Mouse (Mus musculus): ENCODE data around the gene Tmem243. TPM values are rescaled to one million over a fixed set of nuclear protein-coding genes. Genes with fewer than 3 reads are reported as not detected.

Tmem243 gene
- polyA plus RNA-seq, 1 experiment from 2014 or later: 15.7 TPM

DNA sequence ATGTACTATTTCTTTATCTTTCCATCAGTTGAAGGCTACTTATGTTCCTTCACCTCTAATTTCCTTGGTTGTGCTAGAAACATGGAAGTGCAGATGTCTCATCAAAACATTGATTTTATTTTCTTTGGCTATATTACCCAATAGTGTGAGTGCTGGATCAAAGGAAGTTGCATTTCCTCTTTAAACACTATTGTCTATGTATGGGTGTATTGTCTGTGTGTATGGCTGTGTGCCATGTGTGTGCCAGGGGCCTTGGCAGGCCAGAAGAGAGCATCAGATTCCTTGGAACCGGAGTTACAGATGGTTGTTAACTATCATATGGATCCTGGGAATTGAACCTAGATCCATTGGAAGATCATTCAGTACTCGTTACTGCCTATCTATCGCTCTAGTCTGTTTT, 29.1 kb upstream of the Tmem243 start:
- Histone ChIP-seq H3K4me1 (ENCODE audit: control insufficient read depth, insufficient read depth, low read length) (no peaks in the 10 kb centered on the region), H3K4me2 (ENCODE audit: low read depth, low read length) (no peak overlapping the region), H3K9ac (replicated peaks; ENCODE audit: low read depth, low read length) (no peak overlapping the region), H3K9me3 (ENCODE audit: control insufficient read depth, low read length) (no peaks in the 10 kb centered on the region), H3K27me3 (ENCODE audit: control insufficient read depth, insufficient read depth, low read length) (no peaks in the 10 kb centered on the region), H3K4me3 (ENCODE audit: low read depth, low read length) (no peak overlapping the region), H3K27ac (ENCODE audit: low read depth, low read length) (no peak overlapping the region), H3K36me3 (ENCODE audit: control insufficient read depth, insufficient read depth, low read length) (no peaks in the 10 kb centered on the region)
- WGBS: 89% methylated on average over 3 of the region's 3 CpGs
- no peak for ATAC-seq (ENCODE audit: low read depth)

DNA sequence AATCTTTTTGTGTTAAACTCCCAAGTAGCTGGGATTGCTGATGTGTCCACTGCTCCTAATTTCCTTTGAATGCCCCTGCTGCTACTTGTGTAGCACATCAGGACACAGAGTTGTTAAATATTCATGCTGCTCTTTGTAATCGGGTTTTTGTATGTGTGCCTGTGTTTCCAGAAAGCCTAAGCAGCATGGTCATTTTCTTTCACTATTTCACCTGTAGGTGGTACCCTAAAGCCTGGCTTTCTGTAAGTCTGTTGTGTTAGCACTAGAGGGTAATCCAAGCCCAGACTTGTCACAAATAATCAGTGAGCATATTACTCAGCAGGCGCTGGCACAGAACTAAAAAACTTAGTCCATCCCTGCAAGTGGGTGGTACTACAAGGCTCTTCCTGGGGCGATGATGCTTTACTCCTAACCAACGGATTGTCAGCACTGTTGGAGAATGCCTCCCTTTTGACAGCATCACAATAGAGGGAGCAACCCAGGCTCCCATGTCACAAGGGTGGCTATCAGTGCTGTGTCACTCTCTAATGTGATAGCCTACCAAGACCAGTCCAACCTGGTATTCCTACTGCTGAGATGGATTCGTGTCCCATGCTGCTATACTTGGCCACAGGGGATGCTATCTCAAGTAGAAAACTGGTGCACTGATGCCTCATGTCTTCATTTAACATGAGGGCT, 27.2 kb upstream of the Tmem243 start:
- Histone ChIP-seq H3K9me3 (ENCODE audit: control insufficient read depth, low read length) (no peaks in the 10 kb centered on the region), H3K9ac (replicated peaks; ENCODE audit: low read depth, low read length) (no peak overlapping the region), H3K4me3 (ENCODE audit: low read depth, low read length) (no peak overlapping the region), H3K4me1 (ENCODE audit: control insufficient read depth, insufficient read depth, low read length) (no peaks in the 10 kb centered on the region), H3K27ac (ENCODE audit: low read depth, low read length) (no peak overlapping the region), H3K36me3 (ENCODE audit: control insufficient read depth, insufficient read depth, low read length) (no peaks in the 10 kb centered on the region), H3K4me2 (ENCODE audit: low read depth, low read length) (no peak overlapping the region), H3K27me3 (ENCODE audit: control insufficient read depth, insufficient read depth, low read length) (no peaks in the 10 kb centered on the region)
- ATAC-seq (ENCODE audit: low read depth): peak; percentile 56; the same call in 1 of the 2 replicates
- 51% methylated on average over 5 of the region's 5 CpGs for WGBS

DNA sequence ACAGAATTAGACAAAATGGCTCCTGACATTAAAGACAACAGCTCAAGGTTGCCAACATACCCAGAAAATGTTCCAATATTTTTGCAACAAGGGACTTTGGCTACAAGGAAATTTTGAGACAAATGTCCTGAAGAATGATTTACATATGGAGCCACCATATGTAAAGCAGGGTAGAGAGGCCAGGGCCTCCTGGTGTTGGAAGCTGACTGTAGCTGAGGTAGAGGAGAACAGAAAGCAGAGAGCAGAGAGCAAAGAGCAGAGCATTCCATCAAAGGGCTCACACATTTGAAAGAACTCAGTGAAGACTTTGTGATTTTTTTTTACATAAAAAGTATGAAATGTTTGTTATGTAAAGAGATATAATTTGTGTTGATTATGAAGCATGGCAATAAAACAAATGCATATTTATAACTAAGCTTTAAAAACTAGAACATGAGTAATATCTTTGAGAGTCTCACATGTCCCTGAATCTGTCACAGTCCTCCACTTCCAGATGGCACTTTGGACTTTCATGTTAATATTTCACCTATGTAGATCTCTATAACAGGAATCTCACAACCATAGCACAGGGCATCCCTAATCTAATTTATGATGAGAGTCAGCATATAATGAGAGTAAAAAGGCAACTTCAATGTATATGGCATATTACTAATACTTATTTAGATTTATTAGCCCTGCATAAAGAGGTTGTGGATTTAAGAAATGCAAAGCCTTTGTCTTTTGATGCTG, 20.5 kb upstream of the Tmem243 start:
- no peak for ATAC-seq (ENCODE audit: low read depth)
- H3K9me3 ChIP-seq (ENCODE audit: control insufficient read depth, low read length): no peaks in the 10 kb centered on the region; the same call in 1 of the 2 replicates
- H3K27me3 ChIP-seq (ENCODE audit: control insufficient read depth, insufficient read depth, low read length): no peaks in the 10 kb centered on the region
- H3K9ac ChIP-seq (replicated peaks; ENCODE audit: low read depth, low read length): no peak overlapping the region
- H3K4me3 ChIP-seq (ENCODE audit: low read depth, low read length): no peak overlapping the region
- no peak overlapping the region for H3K27ac ChIP-seq (ENCODE audit: low read depth, low read length)
- H3K4me2 ChIP-seq (ENCODE audit: low read depth, low read length): no peak overlapping the region
- no peaks in the 10 kb centered on the region for H3K36me3 ChIP-seq (ENCODE audit: control insufficient read depth, insufficient read depth, low read length)
- H3K4me1 ChIP-seq (ENCODE audit: control insufficient read depth, insufficient read depth, low read length): no peaks in the 10 kb centered on the region

DNA sequence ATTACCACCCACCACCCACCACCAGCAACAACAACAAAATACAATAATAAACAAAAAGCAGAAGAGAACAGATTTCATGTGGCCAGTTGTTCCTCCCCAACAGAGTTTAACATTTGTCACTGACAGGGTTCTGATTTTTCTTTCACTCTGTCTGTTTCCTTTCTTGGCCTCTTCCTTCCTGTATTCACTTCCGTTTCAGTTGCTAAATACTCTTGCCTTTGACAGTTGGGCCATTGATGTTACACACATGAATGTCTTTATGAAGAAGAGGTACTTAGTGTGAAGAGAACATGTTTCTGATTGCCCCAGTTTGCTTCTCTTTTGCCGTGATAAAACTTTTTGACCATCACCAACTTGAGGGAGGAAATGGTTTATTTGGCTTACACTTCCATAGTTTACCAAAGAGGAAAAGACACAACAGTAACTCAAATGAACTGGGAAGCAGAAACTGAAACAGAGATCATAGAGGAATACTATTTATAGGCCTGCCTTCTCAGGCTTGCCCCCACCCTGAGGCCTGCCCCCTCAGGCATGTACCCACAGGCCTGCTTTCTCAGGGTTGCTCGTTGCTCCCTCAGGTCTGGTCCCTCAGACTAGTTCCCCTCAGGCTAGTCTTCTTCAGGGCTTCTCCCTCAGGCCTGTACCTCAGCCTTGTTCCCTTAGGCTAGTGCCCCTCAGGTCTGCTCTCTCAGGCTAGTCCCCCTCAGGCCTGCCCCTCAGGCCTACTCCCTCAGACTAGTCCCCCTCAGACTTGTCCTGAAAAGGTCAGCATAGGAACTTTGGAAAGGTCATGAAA, 13.3 kb upstream of the Tmem243 start:
- WGBS: 85% methylated on average over 3 of the region's 3 CpGs
- Histone ChIP-seq H3K36me3 (ENCODE audit: control insufficient read depth, insufficient read depth, low read length) (no peaks in the 10 kb centered on the region), H3K27me3 (ENCODE audit: control insufficient read depth, insufficient read depth, low read length) (no peaks in the 10 kb centered on the region), H3K4me3 (ENCODE audit: low read depth, low read length) (no peak overlapping the region), H3K27ac (ENCODE audit: low read depth, low read length) (no peak overlapping the region), H3K9ac (replicated peaks; ENCODE audit: low read depth, low read length) (no peak overlapping the region), H3K9me3 (ENCODE audit: control insufficient read depth, low read length) (no peaks in the 10 kb centered on the region), H3K4me2 (ENCODE audit: low read depth, low read length) (no peak overlapping the region), H3K4me1 (ENCODE audit: control insufficient read depth, insufficient read depth, low read length) (no peaks in the 10 kb centered on the region)
- ATAC-seq (ENCODE audit: low read depth): no peak

DNA sequence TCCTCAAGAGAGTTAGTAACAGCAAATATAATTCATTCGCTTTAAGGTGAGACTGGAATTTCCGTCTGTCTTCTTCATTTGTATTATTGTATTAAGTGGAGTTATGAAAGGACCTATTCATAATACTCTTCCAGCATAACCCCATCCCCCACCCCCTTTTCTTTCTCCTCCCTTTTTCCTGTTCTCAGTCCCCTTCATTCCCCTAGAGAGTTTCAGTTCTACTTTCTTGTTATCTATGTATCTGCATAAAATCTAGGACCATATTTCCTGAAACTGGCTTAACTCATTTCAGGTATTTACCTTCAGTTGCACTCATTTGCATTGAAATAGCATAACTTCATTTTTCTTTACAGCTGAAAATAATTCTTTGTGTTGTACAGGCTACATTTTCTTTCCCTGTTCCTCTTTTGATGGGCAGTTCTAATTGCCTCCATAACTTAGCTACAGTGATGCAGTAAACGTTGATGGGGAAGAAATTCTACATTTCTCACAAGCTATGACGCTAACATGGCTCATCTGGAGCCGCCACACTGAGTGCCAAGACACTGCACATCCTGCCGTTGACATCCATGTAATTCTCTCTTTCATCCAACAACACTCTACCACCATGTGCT, 9.9 kb upstream of the Tmem243 start:
- H3K4me2 ChIP-seq (ENCODE audit: low read depth, low read length): no peak overlapping the region
- no peak overlapping the region for H3K4me3 ChIP-seq (ENCODE audit: low read depth, low read length)
- WGBS: 84% methylated on average over 6 of the region's 6 CpGs
- ATAC-seq (ENCODE audit: low read depth): no peak
- no peaks in the 10 kb centered on the region for H3K36me3 ChIP-seq (ENCODE audit: control insufficient read depth, insufficient read depth, low read length)
- no peak overlapping the region for H3K9ac ChIP-seq (replicated peaks; ENCODE audit: low read depth, low read length)
- H3K27ac ChIP-seq (ENCODE audit: low read depth, low read length): no peak overlapping the region
- H3K9me3 ChIP-seq (ENCODE audit: control insufficient read depth, low read length): no peaks in the 10 kb centered on the region
- no peaks in the 10 kb centered on the region for H3K27me3 ChIP-seq (ENCODE audit: control insufficient read depth, insufficient read depth, low read length)
- H3K4me1 ChIP-seq (ENCODE audit: control insufficient read depth, insufficient read depth, low read length): no peaks in the 10 kb centered on the region

DNA sequence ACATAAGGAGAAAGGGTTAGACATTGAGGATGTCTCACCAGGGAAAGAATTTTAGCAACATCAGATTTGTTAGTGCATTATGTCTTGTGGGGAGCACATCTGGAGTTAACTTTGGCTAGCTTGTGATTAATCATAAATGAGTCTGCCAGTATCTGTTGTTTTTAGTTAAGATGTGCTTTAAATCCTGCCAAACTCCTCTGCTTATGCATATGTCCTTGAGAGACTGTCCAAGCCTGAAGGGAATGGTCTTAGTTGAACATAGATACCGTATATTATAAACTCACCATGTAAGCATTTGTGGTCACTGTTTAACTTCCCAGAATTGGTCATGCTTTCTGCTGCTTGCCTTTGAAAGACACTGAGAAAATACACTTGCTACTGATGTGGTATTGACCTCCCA, 7.8 kb upstream of the Tmem243 start:
- Histone ChIP-seq H3K4me2 (ENCODE audit: low read depth, low read length) (no peak overlapping the region), H3K9ac (replicated peaks; ENCODE audit: low read depth, low read length) (no peak overlapping the region), H3K4me1 (ENCODE audit: control insufficient read depth, insufficient read depth, low read length) (no peaks in the 10 kb centered on the region), H3K36me3 (ENCODE audit: control insufficient read depth, insufficient read depth, low read length) (no peaks in the 10 kb centered on the region), H3K27me3 (ENCODE audit: control insufficient read depth, insufficient read depth, low read length) (no peaks in the 10 kb centered on the region), H3K4me3 (ENCODE audit: low read depth, low read length) (no peak overlapping the region), H3K9me3 (ENCODE audit: control insufficient read depth, low read length) (no peaks in the 10 kb centered on the region), H3K27ac (ENCODE audit: low read depth, low read length) (no peak overlapping the region)
- 86% methylated on average over 1 of the region's 1 CpGs for WGBS
- ATAC-seq (ENCODE audit: low read depth): no peak

DNA sequence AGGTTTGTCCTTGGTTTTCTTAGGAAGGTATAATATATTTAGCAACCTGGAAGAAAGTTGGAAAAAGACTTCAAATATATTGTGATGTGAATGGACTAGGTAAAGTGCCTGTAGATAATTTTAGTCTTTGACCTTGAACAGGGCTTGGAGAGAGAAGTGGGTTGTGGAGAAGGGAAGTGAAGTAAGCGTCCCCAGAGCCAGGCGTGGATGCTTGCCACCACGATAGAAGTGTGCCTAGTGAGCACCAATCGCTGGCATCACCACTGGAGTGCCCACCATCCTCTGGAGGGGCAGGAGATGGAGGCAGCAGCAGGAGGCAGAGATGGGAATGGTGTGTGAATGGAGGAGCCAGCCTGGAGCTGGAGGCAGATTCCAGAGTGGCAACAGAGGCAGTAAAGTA, 7.0 kb upstream of the Tmem243 start:
- no peak for ATAC-seq (ENCODE audit: low read depth)
- H3K27ac ChIP-seq (ENCODE audit: low read depth, low read length): no peak overlapping the region
- H3K27me3 ChIP-seq (ENCODE audit: control insufficient read depth, insufficient read depth, low read length): no peaks in the 10 kb centered on the region

DNA sequence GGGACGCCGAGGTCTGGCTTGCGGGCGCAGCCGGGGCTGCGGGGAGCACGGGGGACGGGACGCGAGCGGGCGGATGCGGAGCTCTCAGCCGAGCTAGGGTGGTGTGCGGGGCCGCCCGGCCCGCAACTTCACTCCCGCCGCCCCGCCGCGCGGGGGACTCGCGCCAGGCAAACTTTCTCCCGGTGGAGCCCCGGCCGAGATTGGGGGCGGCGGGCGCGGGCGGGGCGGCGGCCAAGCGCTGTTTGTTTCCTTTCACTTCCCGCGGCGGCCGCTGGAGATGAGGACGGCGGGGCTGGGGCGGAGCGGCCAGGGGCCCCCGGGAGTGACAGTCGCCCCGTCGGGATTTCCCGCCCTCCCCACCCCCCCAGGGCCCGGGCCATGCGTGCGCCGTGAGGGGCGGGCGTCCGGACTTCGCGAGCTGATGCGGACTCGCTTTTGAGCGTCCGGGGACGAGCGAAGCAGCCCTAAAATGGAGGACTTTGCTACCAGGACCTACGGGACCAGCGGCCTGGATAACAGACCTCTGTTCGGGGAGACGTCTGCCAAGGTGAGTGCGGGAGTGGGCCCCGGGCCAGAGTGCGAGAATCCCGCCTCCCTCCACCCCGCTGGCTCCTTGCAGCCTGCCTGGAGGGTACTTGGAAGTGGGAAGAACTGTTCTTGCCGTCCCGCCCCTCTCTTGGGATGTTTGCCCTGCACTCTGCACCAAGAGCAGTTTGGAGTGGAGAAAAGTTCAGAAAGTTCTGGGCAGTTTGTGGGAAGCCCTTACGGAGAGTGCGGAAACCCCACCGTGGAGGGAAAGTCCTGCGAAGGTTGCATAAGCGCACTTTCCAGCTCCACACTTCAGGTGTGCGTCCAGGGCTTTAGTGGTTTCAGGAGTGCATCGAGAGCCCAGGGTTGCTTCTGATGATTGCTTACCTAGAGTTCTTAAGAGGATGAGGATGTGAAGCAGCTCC, 657 bp downstream of the Tmem243 start:
- Histone ChIP-seq H3K9ac (replicated peaks; ENCODE audit: low read depth, low read length) (peak overlapping the region; percentile 60), H3K9me3 (ENCODE audit: control insufficient read depth, low read length) (no peaks in the 10 kb centered on the region), H3K27ac (ENCODE audit: low read depth, low read length) (peak overlapping the region; percentile 5; the same call in 1 of the 2 replicates), H3K4me3 (ENCODE audit: low read depth, low read length) (peak overlapping the region; percentile 86), H3K27me3 (ENCODE audit: control insufficient read depth, insufficient read depth, low read length) (no peaks in the 10 kb centered on the region; the same call in 1 of the 2 replicates), H3K36me3 (ENCODE audit: control insufficient read depth, insufficient read depth, low read length) (no peaks in the 10 kb centered on the region), H3K4me1 (ENCODE audit: control insufficient read depth, insufficient read depth, low read length) (no peaks in the 10 kb centered on the region), H3K4me2 (ENCODE audit: low read depth, low read length) (peak overlapping the region; percentile 76)
- ATAC-seq (ENCODE audit: low read depth): peak; percentile 85
- WGBS: under 1% methylated on average over 79 of the region's 83 CpGs

More for the DNA sequence above, 7.0 kb upstream of the Tmem243 start:
- H3K9ac ChIP-seq (replicated peaks; ENCODE audit: low read depth, low read length): no peak overlapping the region
- no peak overlapping the region for H3K4me3 ChIP-seq (ENCODE audit: low read depth, low read length)
- H3K4me1 ChIP-seq (ENCODE audit: control insufficient read depth, insufficient read depth, low read length): no peaks in the 10 kb centered on the region
- no peaks in the 10 kb centered on the region for H3K36me3 ChIP-seq (ENCODE audit: control insufficient read depth, insufficient read depth, low read length)
- WGBS: 90% methylated on average over 4 of the region's 4 CpGs
- no peaks in the 10 kb centered on the region for H3K9me3 ChIP-seq (ENCODE audit: control insufficient read depth, low read length)
- no peak overlapping the region for H3K4me2 ChIP-seq (ENCODE audit: low read depth, low read length)

All from neural tube, embryonic 14.5 days (tissue).